Mouse (Mus musculus) ES-E14 (cell line): Measurements from ENCODE around the gene Tmem102. TPM values are rescaled to one million over a fixed set of nuclear protein-coding genes. Genes with fewer than 3 reads are reported as not detected.

ENCODE experiments used
- DNase-seq: peaks from one replicate; pipeline ENCODE4 v3.0.0-alpha.2; 2013; ENCODE audit warnings: low read depth, low spot score
- H3K27ac ChIP-seq: 2 replicates; pipeline ENCODE4 v1.5.1; 2012; ENCODE audit warnings: low read depth, mild to moderate bottlenecking, low read length, moderate library complexity, mixed read lengths; ENCODE audit not compliant: poor library complexity, insufficient read depth, severe bottlenecking
- H3K36me3 ChIP-seq: 2 replicates; pipeline ENCODE4 v1.6.1; 2012; ENCODE audit warnings: mild to moderate bottlenecking, low read length, moderate library complexity, mixed read lengths; ENCODE audit not compliant: control insufficient read depth, poor library complexity, insufficient read depth, severe bottlenecking
- H3K4me1 ChIP-seq, 2 experiments: fragments of 150-350 bp in 1 of 2; sonication (generic) in 1 of 2; 2 replicates each; pipeline ENCODE4 v1.6.1; 2012; ENCODE audit warnings: low read length in 2 of 2, mild to moderate bottlenecking in 1 of 2, mixed read lengths in 1 of 2; ENCODE audit not compliant: control insufficient read depth in 2 of 2, insufficient read depth in 2 of 2, poor library complexity in 1 of 2
- H3K4me3 ChIP-seq, 2 experiments: fragments of 150-350 bp in 1 of 2; sonication (generic) in 1 of 2; 2 replicates each; pipeline ENCODE4 v1.5.1; 2012; ENCODE audit warnings: low read length in 2 of 2, low read depth in 1 of 2, mild to moderate bottlenecking in 1 of 2, mixed read lengths in 1 of 2; ENCODE audit not compliant: insufficient read depth in 1 of 2, poor library complexity in 1 of 2, severe bottlenecking in 1 of 2
- H3K9ac ChIP-seq: 2 replicates; pipeline ENCODE4 v1.6.1; 2012; ENCODE audit warnings: low read depth, mild to moderate bottlenecking, low read length, mixed read lengths; ENCODE audit not compliant: poor library complexity, insufficient read depth, severe bottlenecking
- H3K9me3 ChIP-seq: fragments of 150-350 bp; sonication (generic); 2 replicates; pipeline ENCODE4 v1.6.1; 2012; ENCODE audit warnings: low read depth, mild to moderate bottlenecking, low read length; ENCODE audit not compliant: control insufficient read depth, insufficient read depth
- CHD2 ChIP-seq: IDR thresholded peaks from 2 replicates; pipeline ENCODE4 v1.6.1; 2014; ENCODE audit warnings: mild to moderate bottlenecking, low read depth, low read length, inconsistent platforms
- HCFC1 ChIP-seq: IDR thresholded peaks from 2 replicates; pipeline ENCODE4 v1.6.1; 2012; ENCODE audit warnings: low read length, inconsistent platforms, borderline replicate concordance; ENCODE audit not compliant: insufficient read depth
- MAFK ChIP-seq: IDR thresholded peaks from 2 replicates; pipeline ENCODE4 v1.6.1; 2014; ENCODE audit warnings: mild to moderate bottlenecking, low read depth, low read length, inconsistent platforms; ENCODE audit not compliant: insufficient read depth
- ZC3H11A ChIP-seq: IDR thresholded peaks from 2 replicates; pipeline ENCODE4 v1.6.1; 2012; ENCODE audit warnings: low read depth, mild to moderate bottlenecking, inconsistent platforms, low read length, borderline replicate concordance
- ZNF384 ChIP-seq: IDR thresholded peaks from 2 replicates; pipeline ENCODE4 v1.6.1; 2012; ENCODE audit warnings: low read depth, low read length, inconsistent platforms
- in situ Hi-C, 2 experiments: fragments of 600-800 bp; cut with MboI; formaldehyde crosslinking; loops; one replicate each; pipeline ENCODE4 v1.15.1; 2025; ENCODE audit warnings: low sequenced_read_pairs in 2 of 2, inconsistent platforms in 1 of 2; ENCODE audit not compliant: unreplicated experiment in 2 of 2
- total RNA-seq: library from RNA; depleted of rRNA; stranded (reverse); fragments of 300-350 nt; gene quantifications from 2 replicates; pipeline ENCODE4 v1.2.3, GENCODE M21; 2012

Tmem102 gene
- total RNA-seq, 1 experiment: 1.3 TPM

DNA sequence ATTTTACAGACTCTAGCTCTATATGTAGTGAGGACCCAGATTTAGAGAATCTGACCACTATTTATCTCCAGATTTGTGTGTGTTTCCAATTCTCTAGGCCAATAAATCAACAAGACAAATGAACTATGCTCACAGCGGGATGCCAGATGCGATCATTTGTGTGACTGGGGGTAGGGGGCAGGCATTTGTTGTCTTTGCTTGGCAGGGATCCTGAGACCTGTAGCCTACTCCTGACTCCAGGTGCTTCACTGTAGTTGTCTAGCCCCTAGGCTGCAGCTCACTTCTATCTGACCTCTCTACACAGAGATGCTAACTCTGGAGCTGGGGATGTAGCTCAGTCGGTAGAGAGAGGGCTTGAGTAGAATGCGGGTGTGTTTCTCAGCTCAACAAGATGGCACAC is 23.6 kb downstream of the Tmem102 start:
- in situ Hi-C loops: no loop called here
- no peak overlapping the region for H3K4me3 ChIP-seq
- no peaks in the 10 kb centered on the region for H3K36me3 ChIP-seq
- H3K9ac ChIP-seq: no peak overlapping the region
- no peak overlapping the region for H3K27ac ChIP-seq
- DNase-seq: no peak
- no peak for TF ChIP-seq CHD2
- TF ChIP-seq ZC3H11A: no peak
- TF ChIP-seq ZNF384: no peak
- no peak for TF ChIP-seq HCFC1
- no peak for TF ChIP-seq MAFK
- peaks cover 3 to 26% of the 10 kb centered on the region in 2 experiments for H3K4me1 ChIP-seq
- no peaks in the 10 kb centered on the region for H3K9me3 ChIP-seq

DNA sequence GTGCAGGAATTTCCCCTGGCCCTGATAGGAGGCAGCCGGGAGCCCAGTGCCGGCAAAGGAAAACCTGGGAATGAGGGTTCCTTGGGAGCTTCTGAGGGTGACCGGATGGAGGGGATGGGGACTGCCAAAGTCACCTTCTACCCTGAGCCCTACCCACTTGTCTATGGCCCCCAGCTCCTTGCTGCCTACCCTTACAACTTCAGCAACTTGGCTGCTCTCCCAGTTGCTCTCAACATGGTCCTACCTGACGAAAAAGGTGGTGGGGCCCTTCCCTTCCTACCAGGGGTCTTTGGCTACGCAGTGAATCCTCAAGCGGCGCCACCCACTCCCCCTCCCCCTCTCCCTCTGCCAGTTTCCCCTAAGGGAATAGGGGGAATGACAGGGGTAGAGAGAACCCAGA is 26.4 kb downstream of the Tmem102 start:
- TF ChIP-seq CHD2: no peak
- no peak for TF ChIP-seq ZC3H11A
- TF ChIP-seq MAFK: no peak
- TF ChIP-seq ZNF384: no peak
- no peak for TF ChIP-seq HCFC1
- no peaks in the 10 kb centered on the region for H3K9me3 ChIP-seq
- H3K4me3 ChIP-seq: no peak overlapping the region
- no peak overlapping the region for H3K9ac ChIP-seq
- H3K4me1 ChIP-seq: peaks cover 8 to 33% of the 10 kb centered on the region in 2 experiments
- in situ Hi-C loops: no loop called here
- no peaks in the 10 kb centered on the region for H3K36me3 ChIP-seq
- no peak overlapping the region for H3K27ac ChIP-seq
- DNase-seq: no peak

DNA sequence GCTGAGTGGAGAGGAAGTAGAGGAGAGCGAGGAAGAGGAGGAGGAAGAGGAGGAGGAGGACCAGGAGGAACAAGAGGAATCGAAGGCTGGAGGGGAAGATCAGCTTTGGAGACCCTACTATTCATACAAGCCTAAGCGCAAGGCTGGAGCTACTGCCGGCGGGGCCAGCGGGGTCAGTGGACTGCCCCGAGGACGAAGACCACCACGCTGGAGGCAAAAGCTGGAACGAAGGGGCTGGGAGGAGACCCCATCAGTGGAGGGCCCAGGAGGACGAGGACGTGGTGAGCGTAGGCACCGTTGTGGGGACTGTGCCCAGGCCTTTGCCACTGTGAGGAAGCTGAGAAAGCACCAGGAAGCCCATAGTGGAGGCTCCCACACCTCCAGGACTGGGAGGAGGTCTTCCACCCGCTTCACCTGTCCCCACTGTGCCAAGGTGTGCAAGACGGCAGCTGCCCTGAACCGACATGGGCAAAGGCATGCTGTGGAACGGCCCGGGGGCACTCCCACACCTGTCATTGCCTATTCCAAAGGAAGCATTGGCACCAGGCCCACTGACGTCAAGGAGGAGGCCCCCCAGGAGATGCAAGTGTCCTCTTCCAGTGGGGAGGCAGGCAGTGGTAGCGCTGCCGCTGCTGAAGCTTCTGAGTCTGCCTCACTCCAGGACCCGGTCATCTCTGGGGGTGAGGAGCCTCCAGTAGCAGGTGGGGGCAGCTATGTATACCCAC is 27.0 kb downstream of the Tmem102 start:
- H3K4me3 ChIP-seq: no peak overlapping the region
- no peak overlapping the region for H3K27ac ChIP-seq
- no peaks in the 10 kb centered on the region for H3K36me3 ChIP-seq
- no peaks in the 10 kb centered on the region for H3K9me3 ChIP-seq
- TF ChIP-seq MAFK: no peak
- TF ChIP-seq ZC3H11A: no peak
- TF ChIP-seq CHD2: no peak
- TF ChIP-seq HCFC1: no peak
- TF ChIP-seq ZNF384: no peak
- no peak overlapping the region for H3K9ac ChIP-seq
- peaks cover 6 to 33% of the 10 kb centered on the region in 2 experiments; a peak in 3 of 4 replicates for H3K4me1 ChIP-seq
- DNase-seq: no peak
- in situ Hi-C loops: no loop called here

DNA sequence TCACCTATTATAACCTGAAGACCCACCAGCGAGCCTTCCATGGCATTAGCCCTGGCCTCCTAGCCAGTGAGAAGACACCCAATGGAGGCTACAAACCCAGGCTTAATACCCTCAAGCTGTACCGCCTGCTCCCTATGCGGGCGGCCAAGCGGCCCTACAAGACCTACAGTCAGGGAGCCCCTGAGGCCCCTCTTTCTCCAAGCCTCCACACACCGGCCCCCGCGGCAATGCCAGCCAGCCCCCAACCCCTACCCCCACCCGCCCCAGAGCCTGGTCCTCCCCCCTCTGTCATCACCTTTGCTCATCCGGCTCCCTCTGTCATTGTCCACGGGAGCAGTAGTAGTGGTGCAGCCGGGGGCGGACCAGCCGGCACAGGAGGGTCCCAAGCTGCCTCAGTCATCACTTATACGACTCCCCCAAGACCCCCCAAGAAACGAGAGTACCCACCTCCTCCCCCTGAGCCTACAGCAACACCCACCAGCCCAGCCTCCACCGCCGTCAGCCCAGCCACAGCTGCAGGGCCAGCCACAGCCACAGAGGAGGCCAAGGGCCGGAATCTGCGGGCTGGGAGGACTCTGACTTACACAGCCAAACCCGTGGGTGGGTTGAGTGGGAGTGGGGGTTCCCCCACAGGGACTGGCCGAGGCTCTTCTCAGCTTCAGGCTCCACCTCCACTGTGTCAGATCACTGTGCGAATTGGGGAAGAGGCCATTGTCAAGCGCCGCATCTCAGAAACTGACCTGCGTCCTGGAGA is 27.7 kb downstream of the Tmem102 start:
- Histone ChIP-seq H3K4me3 (no peak overlapping the region), H3K9ac (no peak overlapping the region), H3K27ac (no peak overlapping the region), H3K36me3 (no peaks in the 10 kb centered on the region), H3K9me3 (no peaks in the 10 kb centered on the region), H3K4me1 (peaks cover 6 to 32% of the 10 kb centered on the region in 2 experiments; a peak in 3 of 4 replicates)
- DNase-seq: no peak
- in situ Hi-C loops: no loop called here
- TF ChIP-seq CHD2 (no peak), ZC3H11A (no peak), HCFC1 (no peak), ZNF384 (no peak), MAFK (no peak)
